Mouse (Mus musculus): ENCODE data around the gene Kalrn. TPM values are rescaled to one million over a fixed set of nuclear protein-coding genes. Genes with fewer than 3 reads are reported as not detected.

The Kalrn gene
- polyA plus RNA-seq, 1 experiment from 2014 or later = 2.8 TPM

DNA sequence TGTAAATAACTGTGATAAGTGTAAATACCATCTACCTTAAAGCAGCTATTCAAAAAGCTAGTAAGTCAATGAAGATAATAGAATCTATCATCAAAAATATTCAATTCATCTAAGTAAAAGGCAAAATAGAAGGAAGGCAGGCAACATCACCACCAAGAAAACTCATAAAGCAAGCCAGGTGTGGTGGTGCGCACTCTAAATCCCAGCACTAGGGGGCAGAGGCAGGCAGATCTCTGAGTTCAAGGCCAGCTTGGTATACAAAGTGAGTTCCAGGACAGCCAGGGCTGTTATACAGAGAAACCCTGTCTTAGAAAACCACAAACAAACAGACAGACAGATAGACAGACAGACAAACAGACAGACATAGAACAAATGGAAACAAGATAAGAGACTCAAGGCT lies 305.6 kb downstream of the Kalrn start:
- no peak for DNase-seq (ENCODE audit: low spot score)

DNA sequence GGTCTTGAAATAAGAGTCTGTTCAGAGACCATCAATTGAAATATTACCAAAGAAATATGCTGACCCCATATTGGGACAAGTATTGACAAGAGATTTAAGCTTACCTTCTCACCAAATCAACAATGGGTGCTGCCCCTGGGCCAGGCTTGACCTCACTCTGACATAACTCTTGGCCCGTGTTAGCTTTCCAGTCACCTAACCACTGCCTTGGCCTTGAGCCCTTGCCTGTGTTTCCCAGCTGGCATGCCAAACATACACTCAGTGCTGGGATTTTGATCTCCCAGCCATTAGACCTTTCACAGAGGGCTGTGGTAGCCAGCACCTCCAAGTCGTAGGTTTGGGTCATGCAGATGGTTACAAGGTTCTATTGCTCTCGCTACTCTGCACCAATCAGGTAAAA lies 308.7 kb downstream of the Kalrn start:
- DNase-seq (ENCODE audit: low spot score) = no peak

DNA sequence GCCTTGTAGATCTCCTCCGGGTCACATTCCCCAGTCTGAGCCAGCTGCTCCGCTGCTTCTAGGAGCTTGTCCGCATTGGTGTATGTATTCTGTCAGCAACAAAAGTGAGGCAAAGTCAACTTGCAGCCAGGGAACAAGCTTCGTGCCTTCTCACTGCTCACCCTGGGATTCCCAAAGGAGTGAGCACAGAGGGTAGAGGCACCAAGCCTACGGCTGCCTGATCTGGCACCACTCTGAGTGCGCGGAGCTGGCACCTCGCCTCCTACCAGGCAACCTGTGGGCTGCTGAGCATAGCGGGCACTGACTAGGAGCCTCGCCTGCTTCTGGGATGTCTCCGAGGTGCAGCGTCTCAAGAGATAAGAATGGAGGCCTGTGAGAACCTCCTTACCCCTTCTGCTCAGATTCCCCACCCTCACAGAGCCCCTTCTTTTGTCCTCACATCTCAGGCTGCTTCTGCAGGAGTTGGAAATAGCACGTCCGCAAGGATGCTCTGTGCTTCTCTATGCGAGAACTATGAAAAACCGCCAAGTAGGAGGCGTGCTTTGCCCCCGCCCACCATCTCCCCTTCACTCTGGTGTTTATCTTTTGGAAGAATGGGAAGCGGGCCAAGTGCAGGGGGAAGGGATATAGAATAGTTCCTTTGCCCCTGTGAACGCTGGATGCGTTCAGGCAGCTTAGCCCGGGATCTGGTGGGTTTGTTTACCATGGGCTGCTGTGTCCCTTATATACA lies 310.4 kb downstream of the Kalrn start:
- DNase-seq (ENCODE audit: low spot score) = no peak

DNA sequence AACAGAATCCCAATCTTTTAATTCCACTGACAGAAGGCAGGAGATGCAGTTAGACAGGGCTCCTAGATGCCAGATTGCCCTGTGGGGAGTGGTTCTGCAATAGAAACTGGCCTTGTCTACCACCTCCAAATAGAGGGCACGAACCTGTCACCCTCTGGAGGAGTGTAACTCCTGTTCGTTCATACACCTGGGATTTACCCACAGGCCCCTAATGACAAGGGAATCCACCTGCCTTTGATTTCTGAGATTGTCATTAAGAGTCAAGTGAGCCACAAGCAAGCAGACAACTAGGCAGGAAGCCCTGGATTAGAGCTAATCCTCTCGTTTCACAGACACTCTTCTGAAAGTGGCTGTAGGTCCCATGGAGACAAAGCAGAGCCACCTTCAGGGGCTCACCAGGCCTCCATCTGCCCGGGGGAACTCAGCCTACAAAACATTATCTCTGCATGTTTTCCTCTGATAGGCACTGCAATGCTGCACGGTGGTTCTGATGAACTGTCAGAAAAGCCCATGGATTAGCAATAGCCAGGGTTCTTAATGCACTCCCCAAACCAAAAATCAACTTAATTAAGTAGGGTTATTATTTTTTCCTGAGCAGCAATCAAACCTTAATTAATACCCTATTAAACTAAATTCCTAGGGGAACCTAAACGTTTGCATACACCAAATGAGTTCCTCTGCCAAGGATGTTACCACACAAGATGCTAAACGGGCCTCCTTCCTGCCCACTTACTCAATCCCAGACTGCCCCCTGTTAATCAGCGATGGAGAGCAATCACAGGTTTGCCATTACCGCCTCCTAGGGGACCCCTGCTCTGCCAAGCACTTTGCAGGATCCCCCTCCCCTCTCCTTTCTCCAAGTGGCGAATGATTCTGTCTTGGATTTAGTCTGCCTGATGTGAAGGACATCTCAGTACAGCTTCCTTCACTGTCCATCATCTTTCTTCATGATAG lies 312.1 kb downstream of the Kalrn start:
- DNase-seq (ENCODE audit: low spot score) = no peak

DNA sequence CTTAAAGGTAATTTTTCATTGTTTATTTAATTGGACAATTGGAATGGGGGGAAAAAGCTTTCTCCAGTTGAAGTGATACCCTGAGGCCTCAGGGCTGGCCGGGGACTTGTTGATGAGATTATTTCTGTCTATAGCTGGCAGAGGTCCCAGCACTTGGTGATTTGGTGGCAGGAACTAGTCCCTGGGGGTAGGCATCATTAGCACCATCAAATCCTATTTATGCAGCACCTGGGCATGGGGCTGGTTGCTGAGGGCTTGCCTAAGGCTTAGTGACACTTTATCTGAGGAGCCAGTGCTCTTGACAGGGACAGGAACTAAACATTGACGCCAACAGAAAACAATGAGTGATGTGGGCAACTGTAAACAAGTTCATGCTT lies 318.7 kb downstream of the Kalrn start:
- no peak for DNase-seq (ENCODE audit: low spot score)

DNA sequence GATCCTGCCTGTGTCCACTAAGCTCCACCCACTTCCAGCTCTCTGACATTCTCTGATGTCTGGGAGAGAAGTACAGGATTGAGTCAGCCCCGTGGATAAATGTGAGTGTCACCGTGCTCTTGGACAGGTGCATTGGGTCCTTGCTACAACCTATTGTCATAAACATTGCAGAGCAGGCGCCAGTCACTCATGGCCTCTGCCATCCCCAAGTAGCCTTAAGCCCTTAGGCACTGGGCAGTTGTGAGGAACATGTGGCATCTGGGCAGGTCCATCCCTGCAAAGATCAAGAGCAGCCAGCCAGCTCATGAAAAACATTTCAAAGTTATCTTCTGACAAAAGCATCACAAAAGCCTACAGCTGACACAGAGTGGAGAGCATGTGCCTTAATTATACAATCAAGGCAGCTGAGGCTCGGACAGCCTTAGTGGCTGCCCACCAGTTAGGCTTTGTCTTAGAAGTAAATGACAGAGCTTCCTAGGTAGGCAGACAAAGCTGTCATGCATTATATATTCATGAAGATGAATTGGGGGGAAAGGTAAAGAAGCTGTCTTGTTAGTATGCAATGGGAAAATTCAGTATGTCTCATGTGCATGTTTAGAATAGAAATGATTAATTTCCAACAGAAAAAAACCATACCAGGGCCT lies 319.2 kb downstream of the Kalrn start:
- no peak for DNase-seq (ENCODE audit: low spot score)

DNA sequence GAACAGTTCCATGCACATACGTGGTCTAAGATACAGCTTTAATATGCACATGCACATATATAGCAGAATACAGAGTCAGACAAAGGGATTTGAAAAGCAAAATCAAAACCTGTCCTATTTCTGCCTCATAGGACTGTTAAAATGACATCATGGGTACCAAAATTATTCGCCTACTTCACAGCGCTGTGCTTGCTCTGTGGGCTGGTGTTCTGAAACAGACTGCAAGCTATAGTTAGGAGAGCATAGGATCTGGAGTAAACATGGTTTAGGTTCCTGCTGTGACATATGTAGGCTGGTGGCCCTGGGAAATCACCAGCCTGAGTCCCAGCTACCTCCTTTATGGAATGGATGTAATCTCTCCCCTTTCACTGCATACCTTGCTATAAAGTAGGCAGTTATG lies 320.7 kb downstream of the Kalrn start:
- DNase-seq (ENCODE audit: low spot score) = no peak

DNA sequence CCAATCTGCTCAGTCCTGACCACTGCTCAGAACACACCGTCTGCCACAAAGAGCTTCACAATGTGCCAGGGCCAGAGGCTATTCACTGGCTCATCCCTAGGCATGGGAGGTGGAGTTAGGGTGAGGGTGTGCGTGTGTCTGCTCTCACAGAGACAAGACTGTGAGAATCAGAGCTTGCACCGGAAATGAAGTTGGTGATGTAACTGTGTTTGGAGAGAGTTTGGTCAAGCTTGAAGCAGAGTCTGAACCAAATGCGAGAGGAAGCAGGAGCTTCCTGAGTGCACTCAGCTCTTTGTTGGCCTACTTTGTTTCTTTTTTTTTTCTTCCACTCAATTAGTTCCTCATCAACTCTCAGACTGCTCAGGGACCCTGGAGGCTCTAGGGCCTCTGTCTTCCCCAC lies 325.1 kb downstream of the Kalrn start:
- DNase-seq (ENCODE audit: low spot score) = peak; percentile 25

DNA sequence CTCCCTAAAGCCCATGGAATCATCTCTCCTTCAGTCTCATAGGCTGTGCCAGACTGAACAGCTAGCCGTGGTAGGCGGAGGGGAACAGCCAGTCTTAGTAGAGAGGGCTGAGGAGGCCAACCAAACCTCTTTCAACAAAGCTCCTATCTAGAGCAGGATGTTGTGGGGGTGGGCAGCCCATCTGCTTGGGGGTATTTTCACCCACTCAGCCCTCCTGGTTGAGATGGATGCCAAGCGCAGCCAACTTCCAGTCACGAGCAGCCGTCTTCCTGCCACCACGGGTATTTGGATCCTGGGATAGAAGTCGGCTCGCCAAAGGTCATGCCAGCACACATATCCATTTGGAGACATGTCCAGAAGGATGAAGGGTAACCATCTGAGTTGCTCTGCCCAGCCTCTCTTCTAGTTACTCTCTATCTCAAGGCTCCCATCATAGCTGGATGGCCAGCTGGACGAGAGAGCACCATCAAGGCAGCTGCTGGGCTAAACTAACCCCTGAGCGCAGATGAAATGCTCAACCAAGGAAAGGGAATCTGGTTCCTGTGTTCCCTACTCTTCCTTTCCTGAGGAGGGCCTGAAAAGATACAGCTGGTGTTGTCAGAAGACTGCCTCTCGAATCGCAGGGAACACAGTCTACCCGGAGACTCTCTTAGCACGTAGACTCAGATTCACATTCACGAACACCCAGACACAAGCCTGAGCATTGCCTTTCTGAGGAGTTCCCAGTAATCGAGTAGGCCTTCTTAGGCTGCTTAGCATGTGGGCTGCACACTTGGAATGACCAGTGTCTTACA lies 331.2 kb downstream of the Kalrn start:
- DNase-seq (ENCODE audit: low spot score) = no peak

DNA sequence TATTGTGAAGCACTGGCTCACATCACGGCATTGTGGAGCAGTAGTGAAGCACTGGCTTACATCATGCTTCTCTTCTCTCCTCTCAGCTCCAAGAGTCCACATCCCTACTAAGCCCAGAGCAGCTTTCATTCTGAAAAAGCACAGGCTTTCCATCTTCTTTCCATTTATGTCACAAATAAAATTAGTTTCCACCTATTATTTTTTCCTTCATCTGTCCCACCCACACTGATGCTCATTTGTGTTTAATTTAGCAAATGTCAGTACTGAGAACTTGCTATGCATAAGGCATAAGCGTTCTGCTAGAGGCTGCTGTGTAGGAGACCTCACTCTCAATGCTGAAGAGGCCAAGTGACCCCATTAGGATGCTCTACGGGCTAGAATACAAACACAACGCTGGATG lies 333.7 kb downstream of the Kalrn start:
- DNase-seq (ENCODE audit: low spot score) = no peak

DNA sequence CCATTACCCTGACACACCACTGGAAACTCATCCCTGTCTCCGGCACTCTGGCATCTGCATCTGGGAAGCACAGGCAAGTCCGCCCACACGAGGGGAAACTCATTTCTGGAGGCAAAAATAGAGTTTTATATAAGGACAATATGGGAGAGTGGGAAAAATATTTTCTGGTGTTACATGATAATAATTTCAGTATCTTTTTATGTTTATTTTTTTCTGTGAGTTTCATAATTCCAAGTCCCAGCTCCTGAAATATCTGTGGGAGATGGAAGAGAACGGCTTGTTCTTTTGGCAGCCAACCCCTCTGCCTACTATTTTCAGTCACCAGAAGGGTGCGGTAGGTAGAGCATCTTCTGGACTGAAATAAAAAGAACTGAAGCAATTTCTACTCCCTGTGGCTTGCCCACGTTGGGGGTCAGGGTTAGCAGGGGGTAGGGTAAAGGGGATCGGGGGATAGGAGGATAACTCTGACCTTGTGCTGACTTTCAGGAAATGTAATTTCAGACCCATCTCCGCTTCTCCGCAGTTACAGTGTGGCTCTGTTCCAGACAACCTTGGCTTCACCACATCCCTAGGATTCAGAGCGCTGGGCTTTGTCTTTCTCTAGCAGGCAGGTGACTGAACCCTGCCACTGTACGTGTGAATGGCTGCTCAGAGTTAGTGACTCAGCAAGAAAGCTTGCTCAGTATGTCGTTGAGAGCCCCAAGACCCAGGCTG lies 336.3 kb downstream of the Kalrn start:
- DNase-seq (ENCODE audit: low spot score) = no peak

DNA sequence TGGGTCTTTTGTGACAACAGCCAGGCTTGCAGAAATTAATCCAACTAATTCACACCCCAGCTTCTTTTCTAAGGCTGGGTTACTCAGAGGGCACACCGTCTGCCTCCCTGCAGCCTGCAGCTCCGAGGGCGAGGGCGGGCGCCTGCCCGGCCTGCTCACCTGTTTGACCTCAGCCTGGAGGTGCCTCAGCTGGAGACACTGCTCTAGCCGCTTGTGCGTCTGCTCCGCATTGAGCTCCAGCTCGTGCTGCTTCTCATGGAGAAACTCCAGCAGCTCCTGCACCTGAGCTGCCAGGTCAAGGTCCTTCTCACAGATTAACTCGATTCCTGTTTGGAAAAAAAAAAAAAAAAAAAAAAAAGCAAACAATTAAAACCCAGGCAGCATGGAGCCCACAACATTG lies 338.2 kb downstream of the Kalrn start:
- DNase-seq (ENCODE audit: low spot score) = no peak

DNA sequence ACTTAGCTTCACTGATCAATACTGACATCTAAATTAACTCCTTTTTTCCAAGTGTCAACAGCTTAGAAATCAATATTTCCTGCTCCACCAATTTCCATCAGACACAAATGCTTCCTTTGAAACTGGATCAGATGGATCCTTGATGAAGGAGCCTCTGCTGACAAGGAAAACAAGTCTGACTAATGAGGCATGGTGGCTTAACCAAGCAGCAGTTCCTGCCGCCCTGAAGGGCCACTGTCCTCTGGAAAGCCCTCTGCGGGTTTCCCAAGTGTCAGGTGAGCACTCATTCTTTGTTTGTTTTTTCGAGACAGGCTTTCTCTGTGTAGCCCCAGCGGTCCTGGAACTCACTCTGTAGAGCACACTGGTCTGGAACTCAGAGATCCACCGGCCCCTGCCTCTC lies 341.4 kb downstream of the Kalrn start:
- DNase-seq (ENCODE audit: low spot score) = no peak

DNA sequence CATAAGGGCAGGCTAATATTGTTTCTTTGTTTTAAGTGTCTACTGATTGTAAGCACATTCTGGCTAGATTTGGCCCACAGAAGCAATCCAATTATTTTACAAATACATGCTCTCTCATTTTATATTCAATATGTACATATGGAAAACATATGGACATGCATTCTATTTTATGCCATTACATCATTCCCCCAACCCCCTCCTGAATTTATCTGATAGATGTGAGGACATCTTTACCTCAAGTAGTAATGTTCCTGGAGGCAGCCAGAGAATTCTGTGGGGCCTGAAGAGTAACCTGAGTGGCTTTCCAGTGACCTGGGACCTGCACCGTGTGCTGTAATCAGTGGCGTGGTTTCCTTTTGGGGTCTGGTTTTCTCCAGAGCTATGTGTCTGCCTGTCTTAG lies 342.2 kb downstream of the Kalrn start:
- DNase-seq (ENCODE audit: low spot score) = no peak

DNA sequence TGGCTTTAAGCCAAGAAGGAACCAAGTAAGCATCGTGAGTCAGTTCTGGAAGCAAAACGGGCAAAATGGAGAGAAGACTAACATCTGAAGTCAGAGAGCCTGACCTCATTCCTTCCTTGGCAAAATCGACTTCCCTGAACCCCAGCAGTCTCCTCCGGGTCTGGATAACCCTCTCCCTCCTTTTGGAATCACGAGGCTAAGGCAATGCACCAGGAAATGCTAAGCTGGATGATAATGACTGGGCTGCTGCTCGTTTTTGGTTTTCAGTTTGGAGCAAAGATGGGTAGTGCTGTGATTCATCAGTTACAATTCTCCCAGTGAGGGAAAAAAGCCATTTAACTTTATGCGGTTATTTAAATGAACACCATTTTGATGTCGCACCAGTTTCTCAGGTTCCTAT lies 344.0 kb downstream of the Kalrn start:
- DNase-seq (ENCODE audit: low spot score) = no peak

DNA sequence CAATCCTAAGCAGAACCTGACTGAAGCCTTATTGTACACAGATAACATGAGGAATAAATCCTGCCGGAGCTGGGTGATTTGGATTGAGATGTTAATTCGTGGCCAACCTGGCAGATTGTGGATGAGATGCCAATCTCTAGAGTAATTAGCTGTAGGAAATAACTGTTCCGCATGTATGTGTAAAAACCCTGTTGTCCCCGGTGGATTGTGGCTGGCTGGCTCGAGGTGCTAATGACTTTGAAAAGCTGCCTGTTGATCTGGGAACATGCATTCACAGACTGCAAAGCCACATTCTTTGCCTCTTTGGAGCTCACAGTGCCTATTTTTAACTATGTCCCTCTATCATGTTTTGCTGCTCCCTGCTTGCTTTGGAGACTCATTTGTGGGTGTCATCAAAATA lies 344.7 kb downstream of the Kalrn start:
- no peak for DNase-seq (ENCODE audit: low spot score)

DNA sequence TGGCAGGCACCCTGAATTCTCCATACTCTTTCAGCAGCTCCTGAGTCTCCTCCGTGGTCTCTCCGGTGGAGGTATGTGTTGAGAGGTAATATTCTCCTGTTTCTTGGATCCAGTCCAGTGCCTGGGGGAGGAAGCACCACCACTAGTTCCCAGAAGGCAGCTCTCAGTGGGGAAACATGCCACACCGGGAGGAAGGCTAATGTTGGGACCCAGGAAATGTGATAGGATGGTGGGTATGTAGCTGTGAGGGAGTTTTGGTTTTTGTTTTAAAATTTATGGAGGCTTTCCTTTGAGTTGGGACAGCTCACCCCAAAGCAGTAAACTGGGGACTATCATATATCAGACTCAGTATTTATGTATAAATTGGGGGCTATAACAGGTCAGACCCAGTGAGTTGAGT lies 361.2 kb downstream of the Kalrn start:
- DNase-seq (ENCODE audit: low spot score) = no peak

DNA sequence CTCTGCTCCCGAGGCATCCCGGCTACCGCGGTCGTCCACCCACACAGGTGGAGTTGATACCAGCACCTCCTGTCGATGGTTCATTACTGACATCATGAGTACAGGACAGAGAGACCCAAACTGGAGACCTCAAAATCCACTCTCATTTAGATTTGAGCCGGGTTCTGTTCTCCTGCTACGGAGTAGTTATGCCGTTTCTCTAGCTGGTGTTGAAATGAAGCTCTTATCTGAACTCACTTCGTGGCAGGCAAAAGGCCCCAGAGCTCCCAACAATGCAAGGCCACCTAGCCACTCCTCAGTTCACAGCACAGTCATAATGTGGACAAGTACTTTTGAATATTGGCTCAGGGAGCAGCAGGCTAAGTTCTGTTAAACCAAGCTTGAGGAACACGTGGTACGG lies 362.1 kb downstream of the Kalrn start:
- no peak for DNase-seq (ENCODE audit: low spot score)

DNA sequence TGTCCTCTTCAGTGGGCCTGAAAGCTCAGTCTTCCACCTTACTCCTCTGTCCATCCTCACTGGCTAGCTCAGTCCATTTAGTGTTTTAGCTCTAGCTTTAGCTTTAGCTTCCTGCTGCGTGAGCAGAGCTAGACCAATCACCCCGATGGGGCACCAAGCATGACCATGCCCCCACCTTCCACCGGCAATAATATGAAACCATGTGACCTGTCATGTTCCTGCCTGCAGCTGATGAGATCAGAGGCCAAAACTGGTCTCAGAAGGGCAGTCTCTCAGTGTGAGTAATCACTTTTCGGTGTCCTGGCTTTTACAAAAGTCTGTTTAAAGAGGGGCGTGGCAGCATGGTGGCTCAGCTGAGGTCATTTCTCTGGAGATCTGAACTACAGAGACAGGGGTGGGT lies 364.6 kb downstream of the Kalrn start:
- DNase-seq (ENCODE audit: low spot score) = no peak

DNA sequence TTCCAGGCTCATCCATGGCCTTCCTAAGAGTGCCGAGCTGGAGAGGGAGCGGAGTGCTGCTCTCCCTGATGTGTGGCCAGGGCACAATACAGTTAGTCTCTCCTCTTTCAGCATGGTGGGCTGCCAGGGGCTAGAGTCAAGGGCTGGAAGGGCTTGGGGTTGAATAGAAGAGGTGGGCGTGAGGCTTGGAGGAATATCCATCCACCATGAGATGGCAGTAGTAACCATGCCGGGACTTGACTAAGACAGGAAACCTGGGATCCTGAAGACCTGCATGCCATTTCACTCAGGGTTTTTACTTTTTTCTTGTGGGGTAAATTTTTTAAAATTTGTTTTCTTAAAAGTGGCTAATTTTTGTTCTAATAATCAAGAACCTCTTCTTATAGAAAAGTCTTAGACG lies 365.4 kb downstream of the Kalrn start:
- DNase-seq (ENCODE audit: low spot score) = no peak

Measured in thymus, postnatal 0 days (tissue).